ENCODE assay signal across 8 mouse cellular contexts in genomic region chr2:143545758-143546246, GRCm38 (mm10). TPM values are rescaled to one million over a fixed set of nuclear protein-coding genes. Genes with fewer than 3 reads are reported as not detected.
DNase-seq lines count a peak whose midpoint lies in the region; ATAC-seq and TF ChIP-seq lines count a peak whose summit lies in the region.

Gene Pcsk2 (plus strand): TSS chr2:143546156.

- no peaks in the 10 kb centered on the region for H3K36me3 ChIP-seq in kidney, embryonic 14.5 days (ENCODE audit: control insufficient read depth, insufficient read depth, low read length)
- no peaks in the 10 kb centered on the region for H3K36me3 ChIP-seq in hindbrain, postnatal 0 days (ENCODE audit: insufficient read depth, low read length)
- H3K36me3 ChIP-seq in limb, embryonic 14.5 days (ENCODE audit: control insufficient read depth, insufficient read depth, low read length), result no peaks in the 10 kb centered on the region
- H3K36me3 ChIP-seq in neural tube, embryonic 15.5 days, result no peaks in the 10 kb centered on the region

- H3K9me3 ChIP-seq in kidney, embryonic 14.5 days (ENCODE audit: control insufficient read depth, low read length), result no peaks in the 10 kb centered on the region
- no peaks in the 10 kb centered on the region for H3K9me3 ChIP-seq in hindbrain, postnatal 0 days (ENCODE audit: low read length)
- H3K9me3 ChIP-seq in limb, embryonic 14.5 days (ENCODE audit: control insufficient read depth, low read length), result no peaks in the 10 kb centered on the region
- no peaks in the 10 kb centered on the region for H3K9me3 ChIP-seq in neural tube, embryonic 15.5 days (replicated peaks)

- H3K4me3 ChIP-seq in kidney, embryonic 14.5 days (ENCODE audit: low read length), result peak within 1 kb of the TSS; percentile 48
- peak within 1 kb of the TSS; percentile 73 for H3K4me3 ChIP-seq in hindbrain, postnatal 0 days (ENCODE audit: low read length)
- H3K4me3 ChIP-seq in limb, embryonic 14.5 days (replicated peaks; ENCODE audit: low read length), result peak within 1 kb of the TSS; percentile 46
- H3K4me3 ChIP-seq in neural tube, embryonic 15.5 days (replicated peaks), result peak within 1 kb of the TSS; percentile 60

- peak within 1 kb of the TSS; percentile 40; the same call in 1 of the 2 replicates for H3K9ac ChIP-seq in kidney, embryonic 14.5 days (ENCODE audit: low read depth, low read length)
- H3K9ac ChIP-seq in hindbrain, postnatal 0 days (replicated peaks; ENCODE audit: low read length), result peak within 1 kb of the TSS; percentile 65
- H3K9ac ChIP-seq in limb, embryonic 14.5 days (ENCODE audit: low read depth, low read length, severe bottlenecking), result peak within 1 kb of the TSS; percentile 40; the same call in 1 of the 2 replicates
- H3K9ac ChIP-seq in neural tube, embryonic 15.5 days (replicated peaks), result peak within 1 kb of the TSS; percentile 69

- TF ChIP-seq POLR2A in limb, embryonic 14.5 days (IDR thresholded peaks at IDR 0.05; ENCODE audit: borderline replicate concordance, extremely low read depth, insufficient read depth, insufficient read length), result no peak

- H3K27ac ChIP-seq in kidney, embryonic 14.5 days (ENCODE audit: low read depth, low read length), result no peak within 1 kb of the TSS
- peak within 1 kb of the TSS; percentile 87 for H3K27ac ChIP-seq in hindbrain, postnatal 0 days
- H3K27ac ChIP-seq in limb, embryonic 14.5 days (replicated peaks; ENCODE audit: low read depth, low read length), result no peak within 1 kb of the TSS
- H3K27ac ChIP-seq in neural tube, embryonic 15.5 days (replicated peaks), result peak within 1 kb of the TSS; percentile 90

- WGBS in kidney, embryonic 14.5 days, result under 1% methylated on average over 14 of the region's 51 CpGs
- 2% methylated on average over 26 of the region's 51 CpGs for WGBS in hindbrain, postnatal 0 days
- 0% methylated on average over 9 of the region's 51 CpGs for WGBS in limb, embryonic 14.5 days
- 0% methylated on average over 21 of the region's 51 CpGs for WGBS in neural tube, embryonic 15.5 days

- no peak for TF ChIP-seq CTCF in hindbrain, postnatal 0 days (IDR thresholded peaks at IDR 0.05; ENCODE audit: low read depth)

- ATAC-seq in kidney, embryonic 14.5 days (ENCODE audit: low FRiP score, low TSS enrichment), result peak; percentile 91
- ATAC-seq in hindbrain, postnatal 0 days, result peak; percentile 96
- peak; percentile 88 for ATAC-seq in limb, embryonic 14.5 days (ENCODE audit: low FRiP score, low read depth)
- peak; percentile 95 for ATAC-seq in neural tube, embryonic 15.5 days (ENCODE audit: low FRiP score)
- ATAC-seq in erythroblast, adult 5-6 weeks (replicated peaks; ENCODE audit: low FRiP score, poor library complexity, severe bottlenecking), result no peak

- H3K4me2 ChIP-seq in kidney, embryonic 14.5 days (replicated peaks; ENCODE audit: low read depth, low read length), result peak within 1 kb of the TSS; percentile 81
- peak within 1 kb of the TSS; percentile 76 for H3K4me2 ChIP-seq in hindbrain, postnatal 0 days (ENCODE audit: low read depth, low read length)
- peak within 1 kb of the TSS; percentile 73 for H3K4me2 ChIP-seq in limb, embryonic 14.5 days (replicated peaks; ENCODE audit: low read depth, low read length, severe bottlenecking)
- H3K4me2 ChIP-seq in neural tube, embryonic 15.5 days, result peak within 1 kb of the TSS; percentile 75

- no peak for DNase-seq in kidney, adult 18-20 months
- peak; percentile 89 to 93 for DNase-seq in cerebellum, postnatal 10 days
- peak; percentile 76 for DNase-seq in frontal cortex, postnatal 14 days (ENCODE audit: low spot score in 2 of 2)
- DNase-seq in hindbrain, postnatal 0 days (ENCODE audit: low spot score), result peak; percentile 93
- peak; percentile 48 for DNase-seq in limb, embryonic 14.5 days (ENCODE audit: low spot score)

- peaks cover 46% of the 10 kb centered on the region for H3K27me3 ChIP-seq in kidney, embryonic 14.5 days (ENCODE audit: control insufficient read depth, insufficient read depth, low read length)
- no peaks in the 10 kb centered on the region for H3K27me3 ChIP-seq in hindbrain, postnatal 0 days (ENCODE audit: insufficient read depth, low read length)
- peaks cover 50% of the 10 kb centered on the region for H3K27me3 ChIP-seq in limb, embryonic 14.5 days (ENCODE audit: control insufficient read depth, insufficient read depth, low read length)
- 0 out of 2 replicates have a peak, but pooled peaks cover 11% of the 10 kb centered on the region for H3K27me3 ChIP-seq in neural tube, embryonic 15.5 days (replicated peaks)

- peaks cover 4% of the 10 kb centered on the region; the same call in 1 of the 2 replicates for H3K4me1 ChIP-seq in kidney, embryonic 14.5 days (ENCODE audit: control insufficient read depth, insufficient read depth, low read length)
- 0 out of 2 replicates have a peak, but pooled peaks cover 4% of the 10 kb centered on the region for H3K4me1 ChIP-seq in hindbrain, postnatal 0 days (ENCODE audit: insufficient read depth, low read length)
- H3K4me1 ChIP-seq in limb, embryonic 14.5 days (ENCODE audit: control insufficient read depth, insufficient read depth, low read length), result peaks cover 4% of the 10 kb centered on the region; the same call in 1 of the 2 replicates
- peaks cover 17% of the 10 kb centered on the region for H3K4me1 ChIP-seq in neural tube, embryonic 15.5 days

RNA-seq across cellular contexts. Expression of gene Pcsk2, which starts in this region (rescaled TPM):
- 1.7 and 2.0 TPM in 2 replicates for polyA plus RNA-seq in kidney, embryonic 14.5 days (2014; fragmentation: Nextera tagmentation; extraction: Ambion mirVana)
- total RNA-seq in hindbrain, postnatal 0 days (2014; rRNA removed), result 37.9 and 45.4 TPM in 2 replicates
- 25.5 and 26.5 TPM in 2 replicates for polyA plus RNA-seq in hindbrain, postnatal 0 days (2015; fragmentation: Nextera tagmentation; extraction: Ambion mirVana)
- polyA plus RNA-seq in limb, embryonic 14.5 days (2012; rRNA removed), result 0.95 and 1.0 TPM in 2 replicates
- polyA plus RNA-seq in limb, embryonic 14.5 days (2014; fragmentation: Nextera tagmentation; extraction: Ambion mirVana), result 1.1 and 1.2 TPM in 2 replicates
- polyA plus RNA-seq in neural tube, embryonic 15.5 days (2015; fragmentation: Nextera tagmentation; extraction: Ambion mirVana), result 24.4 and 28.2 TPM in 2 replicates
- total RNA-seq in erythroblast, adult 5-6 weeks (2015; ENCODE audit: low replicate concordance), result not detected in 2 replicates
- not detected in 2 replicates for total RNA-seq in erythroblast, adult 5-6 weeks (2017; ENCODE audit: low replicate concordance)

Comparison
In these comparisons a context has a peak if more than half of its experiments do, and no peak if none do; other contexts are left out.
1. RNA of gene Pcsk2 (total RNA-seq): 37.9 to 45.4 TPM in hindbrain, postnatal 0 days; not detected in erythroblast, adult 5-6 weeks; every median in the first group is over 10 times any median in the second.
2. H3K27ac ChIP-seq: peak in hindbrain, postnatal 0 days (single experiment) and neural tube, embryonic 15.5 days (single experiment); none in kidney, embryonic 14.5 days (single experiment) and limb, embryonic 14.5 days (single experiment).
3. Peak in every context shown above with its lines, with median percentiles within 50 percentile points of each other: H3K4me2 ChIP-seq, H3K4me3 ChIP-seq and H3K9ac ChIP-seq.